Mouse (Mus musculus): ENCODE results near the gene Tbc1d1. TPM values are rescaled to one million over a fixed set of nuclear protein-coding genes. Genes with fewer than 3 reads are reported as not detected.

Gene Tbc1d1
- total RNA-seq, 2 experiments from 2014 or later, result 37.3 to 54.6 TPM

GRCm38 (mm10) chr5:64234269-64234985 is 78.3 kb downstream of the Tbc1d1 start:
- no peak for ATAC-seq (ENCODE audit: poor library complexity, severe bottlenecking)

DNA sequence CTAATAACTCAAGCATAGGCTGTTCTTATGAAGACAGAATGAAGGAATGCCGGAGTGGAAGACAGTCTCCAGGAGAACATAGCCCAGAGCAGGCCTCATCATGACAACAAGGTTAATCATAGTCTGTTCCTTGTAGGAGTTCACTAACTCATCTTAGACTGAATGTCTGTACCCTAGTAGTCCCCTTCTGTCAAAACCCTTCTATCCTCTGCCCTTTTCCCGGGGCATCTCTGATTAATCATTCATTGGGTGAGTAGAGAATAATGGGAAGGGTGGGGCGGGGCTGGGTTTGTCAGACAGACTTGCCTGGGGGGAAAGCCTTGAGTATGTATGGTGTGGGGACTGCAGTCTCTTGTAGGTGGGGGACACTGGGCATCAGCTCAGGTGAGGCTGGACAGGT is 79.1 kb downstream of the Tbc1d1 start:
- no peak for ATAC-seq (ENCODE audit: poor library complexity, severe bottlenecking)

GRCm38 (mm10) chr5:64236561-64236960 is 80.5 kb downstream of the Tbc1d1 start:
- ATAC-seq (ENCODE audit: poor library complexity, severe bottlenecking), result no peak

- no peak for ATAC-seq (ENCODE audit: poor library complexity, severe bottlenecking)
Measured at GRCm38 (mm10) chr5:64237263-64237662, 81.2 kb downstream of the Tbc1d1 start.

DNA sequence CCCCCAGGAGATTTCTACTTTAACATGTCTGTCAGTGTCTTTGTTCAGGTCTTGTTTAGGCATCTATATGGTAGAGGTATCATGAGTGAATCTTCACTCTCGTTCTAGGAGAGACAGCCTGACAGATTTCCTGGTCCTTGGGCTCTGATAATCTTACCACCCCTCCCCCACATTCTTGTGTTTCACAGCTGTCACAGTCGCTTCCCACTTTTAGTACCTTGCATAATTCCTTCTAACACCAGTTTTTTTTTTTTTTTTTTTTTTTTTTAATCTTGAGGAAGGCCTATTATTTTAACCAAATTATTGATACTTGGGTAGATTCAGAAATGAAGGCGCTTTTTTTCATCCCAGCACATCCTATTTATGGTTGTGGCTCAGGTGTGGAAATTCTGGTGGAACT is 81.6 kb downstream of the Tbc1d1 start:
- ATAC-seq (ENCODE audit: poor library complexity, severe bottlenecking), result 0 out of 2 replicates have a peak, but pooled peaks have one; percentile 23

- ATAC-seq (ENCODE audit: poor library complexity, severe bottlenecking), result no peak
Measured at GRCm38 (mm10) chr5:64238894-64239652, 83.0 kb downstream of the Tbc1d1 start.

GRCm38 (mm10) chr5:64240941-64241682 is 85.0 kb downstream of the Tbc1d1 start:
- ATAC-seq (ENCODE audit: poor library complexity, severe bottlenecking), result peak; percentile 75

DNA sequence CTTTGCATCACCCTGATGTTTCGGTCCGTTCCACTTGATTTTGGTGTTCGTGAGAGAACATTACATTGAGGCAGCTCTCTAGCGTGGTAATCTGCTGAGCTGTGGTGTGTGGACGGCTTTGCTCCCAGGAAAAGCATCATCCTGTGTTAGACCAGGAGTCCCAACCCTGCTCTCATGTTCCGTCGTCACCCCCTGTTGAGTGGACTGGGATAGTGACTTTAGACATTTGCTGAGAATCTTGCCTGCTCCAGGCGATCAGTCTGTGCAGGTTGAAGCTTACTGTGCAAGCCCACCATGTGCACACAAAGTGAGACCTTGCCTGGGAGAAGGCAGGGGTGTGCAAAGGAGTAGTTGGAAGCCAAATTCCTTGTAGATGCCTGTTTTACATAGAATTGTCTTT is 85.8 kb downstream of the Tbc1d1 start:
- no peak for ATAC-seq (ENCODE audit: poor library complexity, severe bottlenecking)

DNA sequence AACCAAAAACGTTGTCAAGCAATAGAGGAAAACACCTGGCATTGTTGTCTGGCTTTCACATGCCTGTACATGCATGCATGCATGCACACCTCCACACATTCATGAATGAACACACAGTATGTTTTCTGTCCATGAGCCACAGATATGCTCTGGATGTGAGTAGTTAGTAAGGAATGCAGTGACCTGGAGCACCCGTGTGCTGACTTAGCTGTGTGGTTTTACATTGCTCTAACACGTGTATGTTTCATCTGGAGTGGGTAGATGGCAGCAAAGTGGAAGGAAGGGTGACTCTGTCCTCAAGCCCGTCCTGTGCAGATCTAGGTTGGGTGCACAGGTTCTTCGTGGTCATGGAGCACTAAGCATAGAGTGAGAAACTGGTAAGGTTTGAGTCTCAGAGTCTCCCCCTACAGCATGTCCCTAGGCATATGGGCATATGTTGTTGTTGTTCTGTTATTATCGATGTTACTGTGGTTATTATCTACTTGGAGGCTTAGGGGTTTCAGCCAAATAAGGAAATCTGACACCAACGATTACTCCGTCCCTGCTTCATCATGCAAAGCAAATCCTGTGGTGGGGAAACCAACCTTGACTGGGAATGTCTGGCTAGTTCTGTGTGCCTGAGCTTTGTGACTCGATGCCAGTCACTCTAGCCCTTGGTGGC is 86.8 kb downstream of the Tbc1d1 start:
- ATAC-seq (ENCODE audit: poor library complexity, severe bottlenecking), result peak; percentile 48

- ATAC-seq (ENCODE audit: poor library complexity, severe bottlenecking), result no peak
Measured at GRCm38 (mm10) chr5:64243666-64244065, 87.6 kb downstream of the Tbc1d1 start.

DNA sequence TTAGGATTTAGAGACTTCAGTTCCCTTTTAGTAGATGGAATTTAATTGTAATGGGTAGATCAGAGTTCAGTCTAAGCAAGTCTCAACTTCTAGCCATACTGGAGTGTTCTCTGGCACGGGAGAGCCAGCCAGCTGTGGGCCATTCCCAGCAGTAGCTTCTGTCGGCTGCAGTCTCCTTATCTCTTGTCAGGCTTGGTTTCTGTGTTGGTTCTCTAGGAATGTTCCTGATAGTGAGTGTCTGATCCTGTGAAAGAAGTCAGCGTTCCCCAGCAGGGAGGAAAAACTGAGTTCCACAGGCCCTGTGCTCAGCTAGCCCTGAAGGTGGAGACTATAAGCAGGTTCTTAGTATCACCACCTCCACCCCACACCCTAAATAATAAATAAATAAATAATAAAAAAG is 88.2 kb downstream of the Tbc1d1 start:
- ATAC-seq (ENCODE audit: poor library complexity, severe bottlenecking), result no peak

- ATAC-seq (ENCODE audit: poor library complexity, severe bottlenecking), result no peak
Measured at GRCm38 (mm10) chr5:64244745-64245144, 88.6 kb downstream of the Tbc1d1 start.

GRCm38 (mm10) chr5:64251435-64251834 is 95.3 kb downstream of the Tbc1d1 start:
- ATAC-seq (ENCODE audit: poor library complexity, severe bottlenecking), result no peak

DNA sequence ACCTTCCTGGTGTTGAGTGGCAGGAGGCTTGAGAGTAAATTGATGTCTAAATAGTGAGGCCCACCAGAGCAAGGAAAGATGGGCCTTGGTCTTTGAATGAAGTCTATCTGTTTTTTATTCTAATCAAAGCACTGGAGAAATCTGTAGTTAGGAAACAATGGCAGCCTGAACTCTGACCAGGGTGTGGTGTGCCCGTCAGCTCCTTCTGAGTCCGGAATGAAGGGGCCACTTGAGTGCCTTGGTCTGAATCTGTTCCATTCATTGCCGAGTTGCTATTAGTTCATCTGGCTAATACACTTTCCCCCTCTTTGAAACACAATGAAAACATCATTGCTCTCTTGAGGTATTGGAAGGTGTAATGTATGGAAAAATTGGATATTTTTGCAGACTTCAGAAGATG is 98.2 kb downstream of the Tbc1d1 start:
- ATAC-seq (ENCODE audit: poor library complexity, severe bottlenecking), result no peak

GRCm38 (mm10) chr5:64254988-64255387 is 98.9 kb downstream of the Tbc1d1 start:
- ATAC-seq (ENCODE audit: poor library complexity, severe bottlenecking), result no peak

- no peak for ATAC-seq (ENCODE audit: poor library complexity, severe bottlenecking)
Measured at GRCm38 (mm10) chr5:64263348-64263747, 107.2 kb downstream of the Tbc1d1 start.

GRCm38 (mm10) chr5:64263898-64264478 is 107.9 kb downstream of the Tbc1d1 start:
- no peak for ATAC-seq (ENCODE audit: poor library complexity, severe bottlenecking)

DNA sequence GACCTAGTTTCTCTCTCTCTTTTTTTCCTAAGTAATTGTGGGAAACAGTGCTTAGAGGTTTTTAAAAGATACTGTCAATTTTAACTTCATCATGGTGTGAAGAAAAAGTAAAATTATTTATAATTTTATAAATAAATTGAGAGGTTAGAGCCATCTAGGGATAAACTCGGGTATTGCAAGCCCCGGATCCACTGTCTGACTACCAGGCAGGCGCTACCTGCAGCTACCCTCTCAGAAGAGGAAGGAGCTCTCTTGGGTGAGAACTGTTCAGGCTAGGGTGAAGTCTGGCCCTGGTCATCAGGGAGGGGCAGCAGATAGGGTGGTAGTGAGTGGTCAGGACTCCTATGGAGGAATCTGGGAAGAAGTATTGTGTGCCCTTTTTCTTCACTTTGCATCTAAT is 109.0 kb downstream of the Tbc1d1 start:
- ATAC-seq (ENCODE audit: poor library complexity, severe bottlenecking), result peak; percentile 92

DNA sequence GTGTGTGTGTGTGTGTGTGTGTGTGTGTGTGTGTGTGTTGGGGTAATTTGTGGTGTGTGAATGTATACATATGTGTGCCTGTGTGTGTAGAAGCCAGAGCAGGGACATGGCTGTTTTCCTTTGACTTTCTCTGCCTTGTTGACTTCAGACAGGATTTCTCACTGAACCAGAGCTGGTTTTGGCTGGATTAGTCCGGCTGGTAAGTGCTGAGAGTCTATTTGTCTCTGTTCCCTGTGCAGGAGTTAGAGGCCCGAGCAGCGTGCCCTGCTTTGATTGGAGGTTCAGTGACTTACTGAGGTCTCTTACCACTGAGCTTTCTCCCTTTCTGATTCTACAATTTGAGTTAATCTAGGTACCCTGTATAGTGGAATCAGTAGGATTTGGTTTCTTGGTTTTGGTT is 109.8 kb downstream of the Tbc1d1 start:
- no peak for ATAC-seq (ENCODE audit: poor library complexity, severe bottlenecking)

DNA sequence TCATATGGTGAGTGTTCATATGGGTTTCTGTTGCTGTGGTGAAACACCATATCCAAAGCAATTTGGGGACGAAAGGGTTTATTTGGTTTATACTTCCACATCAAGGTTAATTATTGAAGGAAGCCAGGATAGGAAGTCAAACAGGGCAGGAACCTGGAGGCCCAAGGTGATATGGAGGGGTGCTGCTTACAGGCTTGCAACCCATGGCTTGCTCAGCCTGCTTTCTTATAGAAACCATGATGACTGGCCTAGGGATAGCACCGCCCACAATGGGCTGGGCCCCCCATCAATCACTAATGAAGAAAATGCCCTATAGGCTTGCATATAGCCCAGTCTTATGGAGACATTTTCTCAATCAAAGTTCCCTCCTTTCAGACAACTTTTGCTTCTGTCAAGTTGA is 110.4 kb downstream of the Tbc1d1 start:
- no peak for ATAC-seq (ENCODE audit: poor library complexity, severe bottlenecking)

DNA sequence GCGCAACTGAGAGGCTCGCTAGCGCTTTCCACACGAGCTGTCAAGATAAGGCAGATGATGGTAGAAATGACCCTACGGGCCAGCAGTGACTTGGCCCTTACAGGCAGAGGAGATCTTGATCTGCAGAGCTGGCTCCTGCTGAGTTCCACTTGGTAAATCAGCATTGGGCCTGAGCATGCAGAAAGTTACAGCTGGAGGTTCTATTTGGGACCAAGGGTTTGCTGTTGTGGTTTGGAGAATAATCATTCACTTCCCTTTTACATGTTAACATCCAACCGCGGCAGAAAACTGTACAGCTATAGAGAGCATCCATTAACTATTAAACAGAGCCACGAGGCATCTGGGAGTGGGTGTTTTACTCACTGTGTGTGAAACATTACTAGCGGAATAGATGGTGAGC is 111.2 kb downstream of the Tbc1d1 start:
- no peak for ATAC-seq (ENCODE audit: poor library complexity, severe bottlenecking)

All from megakaryocyte, adult 5-6 weeks (primary cell).